Mouse (Mus musculus) erythroblast, embryonic 14.5 days (primary cell): ENCODE data around the gene Pes1. TPM values are rescaled to one million over a fixed set of nuclear protein-coding genes. Genes with fewer than 3 reads are reported as not detected.

Experiments
- H3K27me3 ChIP-seq: 2 replicates; pipeline ENCODE4 v1.6.1; 2012; ENCODE audit warnings: inconsistent platforms; ENCODE audit not compliant: control insufficient read depth
- H3K36me3 ChIP-seq: 2 replicates; pipeline ENCODE4 v1.6.1; 2012; ENCODE audit warnings: mild to moderate bottlenecking, inconsistent platforms; ENCODE audit not compliant: control insufficient read depth
- H3K4me1 ChIP-seq: 2 replicates; pipeline ENCODE4 v1.6.1; 2012; ENCODE audit warnings: inconsistent platforms; ENCODE audit not compliant: control insufficient read depth
- H3K4me3 ChIP-seq: replicated peaks from 2 replicates; pipeline ENCODE3; 2012; ENCODE audit warnings: moderate library complexity, mild to moderate bottlenecking, inconsistent platforms
- H3K9me3 ChIP-seq: 2 replicates; pipeline ENCODE4 v1.6.1; 2012; ENCODE audit warnings: low read length, inconsistent platforms, mixed read lengths; ENCODE audit not compliant: control insufficient read depth
- GATA1 ChIP-seq: IDR thresholded peaks from 2 replicates; pipeline ENCODE4 v1.6.1; 2012; ENCODE audit warnings: low read length, inconsistent platforms, mixed read lengths
- TAL1 ChIP-seq: IDR thresholded peaks from 3 replicates; pipeline ENCODE4 v1.6.1; 2012; ENCODE audit warnings: low read length, inconsistent platforms, mixed read lengths
- polyA plus RNA-seq: library from polyadenylated mRNA; stranded (reverse); fragments of >175 nt; gene quantifications from 2 replicates; pipeline ENCODE4 v1.2.3, GENCODE M21; 2012

Pes1 gene
- polyA plus RNA-seq, 1 experiment, result 1.3 TPM

- Histone ChIP-seq H3K4me1 (no peaks in the 10 kb centered on the region), H3K27me3 (no peaks in the 10 kb centered on the region), H3K4me3 (no peak overlapping the region), H3K36me3 (no peaks in the 10 kb centered on the region), H3K9me3 (no peaks in the 10 kb centered on the region)
- TF ChIP-seq TAL1 (no peak), GATA1 (no peak)
These were observed 59.5 kb downstream of the Pes1 start for GRCm38 (mm10) chr11:4023321-4023720.

GRCm38 (mm10) chr11:4027066-4027465, 63.3 kb downstream of the Pes1 start:
- Histone ChIP-seq H3K4me3 (no peak overlapping the region), H3K27me3 (no peaks in the 10 kb centered on the region), H3K9me3 (no peaks in the 10 kb centered on the region), H3K4me1 (no peaks in the 10 kb centered on the region), H3K36me3 (no peaks in the 10 kb centered on the region)
- TF ChIP-seq GATA1 (no peak), TAL1 (no peak)

GRCm38 (mm10) chr11:4027561-4028334, 64.0 kb downstream of the Pes1 start:
- Histone ChIP-seq H3K4me3 (no peak overlapping the region), H3K9me3 (no peaks in the 10 kb centered on the region), H3K36me3 (no peaks in the 10 kb centered on the region), H3K27me3 (no peaks in the 10 kb centered on the region), H3K4me1 (no peaks in the 10 kb centered on the region)
- TF ChIP-seq TAL1, result no peak
- no peak for TF ChIP-seq GATA1

- H3K4me3 ChIP-seq, result no peak overlapping the region
- no peaks in the 10 kb centered on the region for H3K27me3 ChIP-seq
- H3K4me1 ChIP-seq, result no peaks in the 10 kb centered on the region
- H3K36me3 ChIP-seq, result no peaks in the 10 kb centered on the region
- TF ChIP-seq GATA1 (no peak), TAL1 (no peak)
- no peaks in the 10 kb centered on the region for H3K9me3 ChIP-seq
These were observed 65.6 kb downstream of the Pes1 start for GRCm38 (mm10) chr11:4029343-4029742.

Other genes starting within 250 kb of the Pes1 start
- gene Osbp2, start 100.1 kb upstream of the Pes1 start, polyA plus RNA-seq, result not detected in 2 replicates
- gene 4921536K21Rik, start 68.9 kb upstream of the Pes1 start, polyA plus RNA-seq, result 0.02 TPM in 1 of 2 replicates, not detected in the other
- gene Dusp18, start 68.7 kb upstream of the Pes1 start, polyA plus RNA-seq, result not detected in 2 replicates
- gene Slc35e4, start 49.3 kb upstream of the Pes1 start, polyA plus RNA-seq, result 0.04 and 0.14 TPM in 2 replicates
- 0.07 and 0.08 TPM in 2 replicates for gene Tcn2, start 31.8 kb upstream of the Pes1 start, polyA plus RNA-seq
- gene 4930556J24Rik, start 12.8 kb downstream of the Pes1 start, polyA plus RNA-seq, result not detected in 2 replicates
- not detected in 2 replicates for gene Gal3st1, start 19.7 kb downstream of the Pes1 start, polyA plus RNA-seq
- gene Sec14l4, start 67.5 kb downstream of the Pes1 start, polyA plus RNA-seq, result 0.02 TPM in 1 of 2 replicates, not detected in the other
- gene Sec14l3, start 100.9 kb downstream of the Pes1 start, polyA plus RNA-seq, result not detected in 2 replicates
- gene Mtfp1, start 131.5 kb downstream of the Pes1 start, polyA plus RNA-seq, result 1.8 and 2.1 TPM in 2 replicates
- gene Sec14l2, start 159.4 kb downstream of the Pes1 start, polyA plus RNA-seq, result 0.45 and 0.67 TPM in 2 replicates
- 0.70 and 0.83 TPM in 2 replicates for gene Rnf215, start 171.2 kb downstream of the Pes1 start, polyA plus RNA-seq
- gene Ccdc157, start 196.3 kb downstream of the Pes1 start, polyA plus RNA-seq, result 0.10 and 0.11 TPM in 2 replicates
- 6.6 and 8.0 TPM in 2 replicates for gene Sf3a1, start 196.4 kb downstream of the Pes1 start, polyA plus RNA-seq
- gene Tbc1d10a, start 222.8 kb downstream of the Pes1 start, polyA plus RNA-seq, result 0.63 and 0.69 TPM in 2 replicates